Mouse (Mus musculus): ENCODE data around the gene Cyp2w1. TPM values are rescaled to one million over a fixed set of nuclear protein-coding genes. Genes with fewer than 3 reads are reported as not detected.

Gene Cyp2w1
- polyA plus RNA-seq, 1 experiment from 2014 or later, result not detected

MicroRNAs encoded within 50 kb of the gene (microRNA counts, 519-probe panel; counts per million panel counts)
- microRNA mmu-miR-339-3p (322 counts per million, percentile 70 among the panel's probes with 10 or more counts), microRNA mmu-miR-339-5p (322 counts per million, percentile 70 among the panel's probes with 10 or more counts)

Small RNAs within 50 kb of the gene (microRNA-seq; reads per million reads assigned to microRNA genes)
- 379 reads per million, percentile 69 among the genes with 10 or more reads in this experiment for gene Mir339

Other genes starting within 250 kb of the Cyp2w1 start
- 9.5 and 9.9 TPM in 2 replicates for gene Prkar1b, start 202.6 kb upstream of the Cyp2w1 start, polyA plus RNA-seq (2014; fragmentation: Nextera tagmentation; extraction: Ambion mirVana)
- gene Dnaaf5, start 202.4 kb upstream of the Cyp2w1 start, polyA plus RNA-seq (2014; fragmentation: Nextera tagmentation; extraction: Ambion mirVana), result 6.4 and 6.5 TPM in 2 replicates
- 39.6 and 41.4 TPM in 2 replicates for gene Sun1, start 152.0 kb upstream of the Cyp2w1 start, polyA plus RNA-seq (2014; fragmentation: Nextera tagmentation; extraction: Ambion mirVana)
- gene Get4, start 100.3 kb upstream of the Cyp2w1 start, polyA plus RNA-seq (2014; fragmentation: Nextera tagmentation; extraction: Ambion mirVana), result 138 and 144 TPM in 2 replicates
- 1.8 and 2.3 TPM in 2 replicates for gene Adap1, start 27.0 kb upstream of the Cyp2w1 start, polyA plus RNA-seq (2014; fragmentation: Nextera tagmentation; extraction: Ambion mirVana)
- gene Cox19, start 1.2 kb upstream of the Cyp2w1 start, polyA plus RNA-seq (2014; fragmentation: Nextera tagmentation; extraction: Ambion mirVana), result 89.4 and 91.8 TPM in 2 replicates
- 9.3 and 9.5 TPM in 2 replicates for gene Gpr146, start 25.1 kb downstream of the Cyp2w1 start, polyA plus RNA-seq (2014; fragmentation: Nextera tagmentation; extraction: Ambion mirVana)
- 0.32 and 0.36 TPM in 2 replicates for gene C130050O18Rik, start 52.7 kb downstream of the Cyp2w1 start, polyA plus RNA-seq (2014; fragmentation: Nextera tagmentation; extraction: Ambion mirVana)
- gene Gper1, start 70.5 kb downstream of the Cyp2w1 start, polyA plus RNA-seq (2014; fragmentation: Nextera tagmentation; extraction: Ambion mirVana), result 1.3 and 1.8 TPM in 2 replicates
- gene 3110082I17Rik, start 107.9 kb downstream of the Cyp2w1 start, polyA plus RNA-seq (2014; fragmentation: Nextera tagmentation; extraction: Ambion mirVana), result 15.4 and 17.0 TPM in 2 replicates
- 5.9 and 7.0 TPM in 2 replicates for gene Zfand2a, start 131.9 kb downstream of the Cyp2w1 start, polyA plus RNA-seq (2014; fragmentation: Nextera tagmentation; extraction: Ambion mirVana)
- gene Uncx, start 190.9 kb downstream of the Cyp2w1 start, polyA plus RNA-seq (2014; fragmentation: Nextera tagmentation; extraction: Ambion mirVana), result not detected in 2 replicates